Mouse (Mus musculus) large intestine, adult 2 months (tissue): ENCODE measurements at regions not wholly inside any gene's neighbourhood (a gene's known extent, or its start where the extent isn't known, plus 50 kb on each side); places are given as distances from the start of the nearest gene placed in this dataset.
A peak's percentile ranks its signal among the peaks of the same experiment; 100 is the strongest.

Experiments
- DNase-seq: peaks from one replicate; pipeline ENCODE4 v3.0.0-alpha.2; 2012; ENCODE audit warnings: low read depth, low spot score
- WGBS: fragments of 180-500 bp; shearing (Covaris S2); methylation state at CpG from one replicate; pipeline ENCODE4 v1.1.7; 2018; 5-methylcytosine and 5-hydroxymethylcytosine counted together

DNA sequence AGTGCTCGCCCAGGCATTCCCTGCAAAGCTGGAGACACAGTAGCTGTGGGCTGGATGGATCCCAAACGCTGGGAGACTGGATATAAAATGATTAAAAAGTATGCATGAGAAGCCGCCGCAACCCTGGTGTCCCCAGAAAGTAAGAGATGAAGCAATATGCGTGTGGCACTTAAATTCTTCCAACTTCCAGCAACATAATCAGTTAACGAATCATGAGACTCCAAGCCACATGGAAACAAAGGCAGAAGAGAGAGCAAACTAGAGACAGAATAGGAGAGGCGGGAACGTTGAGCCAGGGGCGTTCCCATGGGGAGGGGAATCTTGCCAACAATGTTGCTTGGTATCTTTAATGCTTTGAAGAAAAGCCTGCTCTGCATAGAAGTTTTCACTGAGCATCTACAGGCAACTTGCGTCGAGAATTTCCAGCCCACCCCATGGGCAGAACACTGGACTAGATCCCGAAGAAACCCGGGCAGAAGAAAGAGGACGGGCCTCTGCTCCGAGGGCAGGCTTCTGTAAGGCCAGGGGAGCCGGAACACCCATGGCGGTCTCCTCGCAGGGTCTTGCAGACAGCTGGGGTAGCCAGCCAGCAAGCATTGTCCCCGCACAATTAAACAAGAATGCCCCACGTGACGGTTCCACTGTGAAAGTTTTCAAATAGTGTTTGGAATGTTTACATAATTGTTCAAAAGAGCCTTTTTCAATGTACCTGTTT lies 333.7 kb downstream of the 3100002H09Rik start:
- DNase-seq: no peak
- WGBS: 6% methylated on average over 21 of the region's 21 CpGs

DNA sequence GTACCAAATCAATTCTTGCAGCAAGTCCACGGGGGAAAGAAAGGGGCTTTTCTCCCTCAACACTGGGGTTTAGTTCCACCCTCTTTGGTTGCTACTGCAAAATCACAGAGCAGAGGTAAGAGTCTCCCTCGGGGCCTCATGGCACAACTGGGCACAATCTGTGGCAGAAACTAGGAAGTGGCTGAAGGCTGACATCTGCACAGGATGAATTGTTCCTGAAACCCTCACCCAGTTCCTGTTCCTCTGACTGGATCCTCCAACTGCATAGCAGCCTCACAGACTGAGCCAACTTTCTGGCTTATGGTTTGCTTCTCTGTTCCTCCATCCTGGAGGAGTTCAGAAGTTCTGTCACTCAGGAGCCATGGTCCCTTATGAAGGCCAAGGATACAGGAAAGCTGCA lies 338.6 kb downstream of the 3100002H09Rik start:
- DNase-seq: no peak
- whole genome bisulfite sequencing: 58% methylated on average over 2 of the region's 2 CpGs

DNA sequence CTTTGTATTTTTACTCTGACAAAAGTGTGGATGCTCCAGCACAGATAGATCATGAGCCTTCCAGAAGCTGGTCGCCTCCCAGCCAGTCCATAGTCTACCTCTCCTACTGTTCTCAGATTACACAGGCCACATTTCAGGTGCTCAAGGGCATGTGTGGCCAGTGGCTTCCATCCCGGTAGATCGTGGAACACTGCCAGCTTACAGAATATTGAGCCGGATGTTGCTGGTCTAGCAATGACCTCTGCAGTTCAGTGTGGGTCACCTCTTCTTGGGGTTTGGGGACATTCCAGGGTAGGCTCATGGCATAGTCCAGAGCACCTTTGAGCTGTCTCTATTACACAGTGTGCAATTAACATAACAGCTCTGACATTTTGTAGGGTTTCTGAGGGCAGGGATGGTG lies 342.2 kb downstream of the 3100002H09Rik start:
- no peak for DNase-seq
- 62% methylated on average over 4 of the region's 4 CpGs for WGBS

DNA sequence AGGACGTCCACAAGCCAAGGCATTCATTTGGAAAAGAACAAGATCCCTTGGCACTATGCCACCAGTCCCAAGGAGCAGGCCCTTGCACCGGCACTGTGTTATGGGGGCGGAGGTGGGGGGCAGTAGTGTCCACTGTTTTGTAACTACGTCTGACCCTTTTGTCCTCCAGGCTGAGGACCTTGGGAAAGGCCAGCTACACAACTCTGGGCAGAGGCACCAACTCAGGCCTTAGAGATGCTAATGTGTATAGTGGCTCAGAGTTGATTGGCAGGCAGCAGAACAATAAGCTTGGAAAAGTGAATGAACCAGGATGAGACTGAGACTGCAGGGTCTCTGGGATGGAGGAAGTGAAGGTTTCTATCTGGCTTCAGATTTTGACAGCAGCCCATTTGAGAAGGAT lies 344.0 kb downstream of the 3100002H09Rik start:
- 53% methylated on average over 4 of the region's 4 CpGs for WGBS
- no peak for DNase-seq

DNA sequence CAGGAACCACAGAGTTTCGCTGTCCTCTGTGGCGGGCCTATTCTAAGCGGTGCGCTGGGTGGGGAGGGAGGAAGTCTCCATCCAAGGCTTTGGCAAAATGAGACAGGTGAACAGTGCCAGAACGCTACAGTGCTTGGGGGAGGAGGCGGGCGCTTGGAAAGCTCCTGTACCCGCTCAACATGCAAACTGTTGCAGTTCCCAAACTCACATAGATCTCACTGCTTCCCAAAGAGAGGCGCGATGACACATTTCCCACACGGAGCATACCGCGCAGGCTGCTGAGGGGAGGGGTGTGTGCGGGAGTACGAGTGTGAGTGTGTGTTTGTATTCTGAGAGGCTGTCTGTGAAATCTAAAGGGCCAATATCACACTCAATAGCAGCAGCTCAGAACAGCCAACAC lies 345.1 kb downstream of the 3100002H09Rik start:
- no peak for DNase-seq
- WGBS: 74% methylated on average over 15 of the region's 15 CpGs

DNA sequence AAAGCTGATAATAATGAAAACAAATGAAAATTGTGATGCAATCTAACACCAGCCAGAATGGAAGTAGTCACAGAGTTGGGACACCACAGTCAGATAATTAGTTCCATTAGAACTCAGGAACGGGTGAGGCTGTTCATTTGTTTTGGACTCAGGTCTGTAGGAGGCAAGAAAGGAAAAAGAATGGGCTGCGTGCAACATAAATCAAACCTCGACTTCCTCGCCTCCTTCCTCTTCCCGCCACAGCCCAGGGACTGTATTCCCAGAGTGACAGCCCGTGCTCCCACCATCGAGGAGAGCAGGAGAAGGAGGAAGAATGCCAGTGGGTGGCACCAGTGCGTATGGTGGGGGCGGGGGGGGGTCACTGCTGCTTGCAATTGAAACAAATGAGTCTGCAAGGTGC lies 339.2 kb upstream of the 4930535I16Rik start:
- no peak for DNase-seq
- 19% methylated on average over 9 of the region's 9 CpGs for WGBS

DNA sequence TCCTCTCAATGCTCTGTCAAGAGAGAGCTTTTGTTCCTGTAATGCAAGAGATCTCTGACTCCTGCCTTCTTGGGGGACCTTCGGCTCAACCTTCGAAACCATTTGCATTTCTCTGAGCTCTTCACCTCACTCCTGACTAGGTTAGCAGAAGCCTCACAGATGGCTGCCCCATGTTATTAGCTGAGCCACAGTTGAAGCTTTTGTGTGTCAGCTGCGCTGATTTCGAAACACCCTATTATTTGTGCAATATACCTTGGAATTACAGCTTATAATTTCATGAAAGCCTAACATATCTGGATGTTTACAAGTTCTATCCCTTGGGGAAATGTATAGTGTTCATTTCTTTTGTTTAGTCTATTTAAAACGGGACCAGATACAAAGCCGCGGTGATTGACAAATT lies 338.7 kb upstream of the 4930535I16Rik start:
- WGBS: 74% methylated on average over 7 of the region's 7 CpGs
- no peak for DNase-seq

DNA sequence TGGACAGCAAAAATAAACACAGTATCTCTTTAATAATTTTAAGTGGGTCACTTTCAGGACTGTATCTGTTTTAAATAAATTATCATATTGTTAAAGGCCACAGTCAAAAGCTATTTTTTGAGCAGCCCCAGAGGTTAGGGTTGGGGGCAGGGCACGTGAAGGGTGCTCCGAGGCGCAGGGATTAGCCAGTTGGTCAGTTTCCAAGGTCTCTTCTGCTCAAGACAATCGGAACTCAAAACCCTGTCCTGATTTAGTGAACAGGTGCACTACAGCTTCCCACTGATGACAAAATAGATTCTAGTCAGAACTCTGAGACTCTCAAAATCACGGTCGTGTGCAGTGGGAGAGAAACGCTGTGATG lies 337.3 kb upstream of the 4930535I16Rik start:
- DNase-seq: no peak
- WGBS: 67% methylated on average over 7 of the region's 7 CpGs

DNA sequence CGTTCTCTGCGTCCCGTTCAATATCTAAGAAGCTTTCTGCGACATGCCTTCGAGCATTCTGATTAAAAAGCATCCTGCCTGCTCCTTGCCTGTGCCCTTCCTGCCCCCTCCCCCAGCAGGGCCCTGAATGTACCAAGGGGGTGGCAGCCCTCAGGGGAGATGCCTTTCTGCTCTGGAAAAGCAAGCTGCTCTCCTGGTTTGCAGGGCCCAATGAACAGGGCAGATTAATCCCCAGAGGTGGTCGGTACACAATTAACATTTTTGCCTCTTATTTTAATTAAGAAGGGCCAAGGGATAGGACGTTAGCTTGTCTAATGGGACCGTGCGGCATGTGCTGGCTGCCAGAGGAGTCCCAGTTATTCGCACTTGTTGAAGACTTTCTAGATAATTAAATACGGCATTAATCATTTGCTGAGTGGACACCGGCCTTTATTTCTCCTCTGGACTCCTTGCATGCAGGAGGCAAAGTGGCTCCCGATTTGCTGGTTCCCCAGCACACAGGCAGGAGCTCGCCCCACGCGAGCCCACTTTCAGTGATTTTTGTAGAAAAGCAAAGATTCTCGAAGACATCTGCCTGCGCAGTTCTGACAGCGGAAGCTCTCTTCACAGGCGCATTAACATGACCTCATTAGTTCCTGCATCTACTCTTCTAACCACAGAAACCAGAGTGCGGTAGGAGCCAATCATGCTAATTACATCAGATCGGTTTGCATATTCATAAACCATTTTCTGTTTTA lies 336.8 kb upstream of the 4930535I16Rik start:
- no peak for DNase-seq
- 65% methylated on average over 22 of the region's 22 CpGs for WGBS

DNA sequence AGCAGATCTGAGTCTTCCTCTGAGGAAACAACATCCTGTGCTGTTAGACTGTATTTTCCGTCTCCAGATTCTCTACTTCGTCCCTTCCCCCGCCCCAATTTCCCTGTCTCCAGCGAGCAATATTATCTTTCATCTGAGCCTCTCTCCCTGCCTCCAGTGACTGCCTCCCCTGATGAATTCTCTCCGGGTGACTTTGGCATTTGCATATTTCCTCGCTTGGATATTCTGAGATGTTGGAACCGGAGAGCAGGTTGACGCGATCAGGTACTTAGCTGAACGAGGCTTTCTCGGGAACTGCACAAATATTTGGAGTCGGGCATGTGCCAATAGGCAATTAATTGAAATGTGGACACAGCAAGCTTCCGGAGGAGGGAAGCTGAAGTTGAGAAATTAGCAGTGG lies 323.8 kb upstream of the 4930535I16Rik start:
- 23% methylated on average over 13 of the region's 13 CpGs for WGBS
- DNase-seq: no peak

DNA sequence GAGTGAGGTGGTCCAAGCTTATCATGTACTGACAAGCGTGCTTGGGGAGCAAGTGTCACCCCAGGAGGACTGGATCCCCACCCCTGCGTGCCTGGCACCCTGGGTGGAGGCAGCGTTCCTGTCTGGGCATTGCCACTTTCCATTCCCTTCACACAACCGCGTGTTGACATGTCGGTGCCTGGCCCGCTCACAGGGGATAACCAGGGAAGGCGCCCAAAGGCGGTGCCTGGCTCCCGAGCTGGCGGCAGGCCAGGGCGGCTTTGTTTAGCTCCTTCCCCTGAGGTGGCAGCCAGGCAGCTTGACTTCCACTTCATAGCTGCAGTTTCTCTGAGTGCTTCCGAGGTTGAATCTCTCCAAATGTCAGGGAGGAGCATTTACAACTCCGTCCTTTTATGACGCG lies 318.7 kb upstream of the 4930535I16Rik start:
- WGBS: 28% methylated on average over 16 of the region's 16 CpGs
- DNase-seq: no peak

DNA sequence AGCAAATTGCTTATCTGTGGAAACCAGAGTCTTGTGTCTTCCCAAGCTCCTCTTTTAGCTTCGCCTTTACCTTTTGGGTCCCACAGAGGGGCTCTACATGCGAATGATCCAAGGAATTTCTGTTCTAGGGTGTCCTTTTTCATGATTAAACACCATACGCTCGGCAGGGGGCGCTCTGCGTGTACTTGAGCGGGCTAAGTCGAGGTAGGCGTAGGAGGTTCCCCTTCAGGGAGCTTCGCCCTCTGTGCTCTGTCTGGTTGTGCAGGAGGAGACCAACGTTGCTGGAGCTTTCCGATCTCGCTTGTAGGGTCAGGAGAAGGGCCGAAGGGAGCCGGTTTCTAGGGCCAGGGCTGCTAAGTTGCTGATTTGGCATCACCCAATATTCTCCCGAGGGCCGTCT lies 310.7 kb upstream of the 4930535I16Rik start:
- 10% methylated on average over 17 of the region's 17 CpGs for WGBS
- DNase-seq: peak; percentile 8

DNA sequence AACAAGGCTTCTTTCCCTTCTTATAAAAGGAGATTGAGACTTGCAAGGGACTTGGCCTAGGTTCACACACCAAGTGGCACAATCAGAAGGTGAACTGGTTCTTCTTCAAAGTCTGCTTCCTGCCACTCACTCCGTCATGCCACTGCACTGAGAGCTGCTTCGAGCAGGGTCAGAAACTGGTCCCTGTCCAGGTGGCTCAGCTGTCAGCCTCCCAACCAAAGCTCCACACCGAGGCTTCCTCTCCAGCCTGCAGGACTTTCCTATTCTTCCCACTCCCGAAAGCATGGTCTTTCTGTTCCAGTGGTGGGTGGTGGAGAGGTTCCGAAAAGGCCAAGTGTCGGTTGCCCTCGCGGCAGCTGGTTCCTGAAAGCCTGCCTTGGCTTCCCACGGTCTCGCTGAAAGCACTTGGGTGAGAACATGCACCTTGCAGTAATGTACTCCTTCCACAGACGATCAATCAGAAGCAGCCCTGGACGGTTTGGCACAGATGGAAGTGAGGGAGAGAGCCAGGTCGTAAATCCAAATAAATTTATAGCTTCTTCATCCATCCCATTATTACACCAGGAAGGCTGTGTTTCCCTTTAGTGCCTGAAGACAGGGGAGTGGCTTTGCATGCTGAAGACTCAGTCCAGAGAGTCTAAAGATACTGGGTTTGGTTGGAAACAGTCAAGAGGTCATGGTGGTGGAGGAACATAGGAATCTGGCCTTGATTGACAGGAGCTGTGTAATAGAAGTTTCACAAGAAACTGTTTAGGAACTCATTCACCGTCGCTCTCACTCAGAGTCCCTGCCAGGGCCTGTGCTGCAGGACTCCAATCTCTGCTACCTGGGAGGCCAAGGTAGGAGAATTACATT lies 306.1 kb upstream of the 4930535I16Rik start:
- WGBS: 62% methylated on average over 15 of the region's 15 CpGs
- DNase-seq: no peak

DNA sequence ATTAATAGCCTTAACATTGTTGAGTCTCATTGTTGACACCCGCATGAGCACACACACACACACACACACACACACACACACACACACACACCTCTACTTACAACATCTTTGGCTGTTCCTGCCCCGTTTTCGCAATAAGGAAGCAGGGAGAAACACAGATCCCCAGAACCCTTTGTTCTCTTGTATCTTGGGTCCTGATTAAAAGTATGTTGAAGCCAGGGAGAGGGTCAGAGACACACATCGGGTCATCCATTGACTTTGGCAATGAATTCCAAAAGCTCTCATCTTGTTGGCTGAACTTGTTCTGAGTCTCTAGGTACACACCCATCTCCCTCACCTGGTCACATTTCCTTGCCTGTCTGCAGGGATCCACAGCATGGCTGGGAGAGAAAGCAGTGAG lies 303.9 kb upstream of the 4930535I16Rik start:
- WGBS: 66% methylated on average over 4 of the region's 4 CpGs
- DNase-seq: no peak

DNA sequence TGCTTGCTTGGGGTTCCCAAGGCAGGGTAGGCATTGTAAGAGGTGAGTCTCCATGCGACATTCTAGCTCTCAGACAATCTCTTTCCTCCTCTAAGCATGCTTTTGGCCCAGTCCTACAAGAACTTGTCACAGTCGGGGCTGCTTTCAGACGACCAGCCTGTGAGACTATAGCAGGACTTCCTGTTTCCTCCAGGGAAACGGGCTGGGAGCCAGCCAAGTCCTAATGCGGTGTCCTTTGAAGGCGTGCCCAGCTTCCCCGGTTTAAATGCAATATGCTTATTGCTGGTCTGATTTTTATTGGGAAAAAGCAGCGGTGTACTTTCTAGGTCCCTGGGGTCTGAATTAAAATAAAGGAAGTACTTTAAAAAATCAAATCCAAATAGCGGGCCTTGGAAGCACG lies 299.4 kb upstream of the 4930535I16Rik start:
- DNase-seq: no peak
- 16% methylated on average over 10 of the region's 10 CpGs for WGBS

DNA sequence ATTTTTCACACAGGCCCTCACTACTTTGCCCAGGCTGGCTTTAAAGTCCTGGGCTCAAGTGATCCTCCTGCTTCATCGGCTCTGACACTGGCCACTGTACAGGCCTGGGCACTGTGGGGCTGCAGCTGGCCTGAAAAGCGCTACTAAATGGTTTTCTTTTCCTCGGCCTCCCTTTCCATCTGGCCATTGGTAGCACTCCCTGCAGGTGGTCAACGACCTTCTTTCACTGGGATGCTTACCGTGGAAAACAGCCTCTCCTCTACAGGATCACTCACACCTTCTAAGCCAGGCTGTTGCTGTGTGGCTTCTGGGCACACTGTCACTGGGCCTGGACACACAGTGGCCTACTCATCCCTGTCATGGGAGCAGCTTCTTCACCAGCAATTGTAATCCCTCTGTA lies 298.5 kb upstream of the 4930535I16Rik start:
- 66% methylated on average over 5 of the region's 5 CpGs for WGBS
- no peak for DNase-seq

DNA sequence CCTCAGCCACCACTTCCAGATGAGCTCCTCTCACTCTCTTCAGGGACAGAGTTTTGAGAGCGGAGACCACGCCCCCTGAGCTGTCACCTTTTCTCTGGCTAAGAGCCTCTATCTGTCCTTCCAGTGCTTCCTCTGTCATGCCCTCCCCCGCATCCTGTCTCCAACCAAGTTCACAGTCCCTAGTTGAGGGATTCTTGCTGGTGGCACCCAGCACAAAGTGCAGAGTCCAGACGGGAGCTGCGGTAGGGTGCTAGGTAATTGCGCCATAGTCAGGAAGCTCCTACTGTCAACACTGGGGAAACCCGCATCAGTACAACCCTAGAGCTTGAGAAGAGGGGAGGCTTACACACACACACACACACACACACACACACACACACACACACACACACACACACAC lies 297.3 kb upstream of the 4930535I16Rik start:
- DNase-seq: no peak
- 56% methylated on average over 7 of the region's 7 CpGs for WGBS

DNA sequence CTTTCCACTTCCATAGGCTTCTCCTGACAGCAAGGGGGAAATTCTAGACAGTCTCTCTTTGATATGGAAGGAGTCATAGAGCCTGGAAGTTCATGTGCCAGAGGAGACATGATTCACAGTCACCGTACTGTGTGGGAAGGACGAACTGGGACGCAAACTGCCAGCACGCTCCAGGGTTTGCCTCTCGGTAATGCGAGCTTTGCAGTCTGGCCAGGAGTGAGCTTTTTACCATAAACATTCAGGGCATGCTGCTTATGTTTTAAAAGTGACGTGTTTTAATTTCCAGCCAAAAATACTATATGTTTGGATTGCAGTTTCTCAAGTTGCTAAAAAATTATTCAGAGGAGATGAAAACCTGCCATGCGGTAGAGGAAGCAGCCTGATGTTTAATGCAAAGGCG lies 292.3 kb upstream of the 4930535I16Rik start:
- WGBS: 70% methylated on average over 9 of the region's 9 CpGs
- no peak for DNase-seq

DNA sequence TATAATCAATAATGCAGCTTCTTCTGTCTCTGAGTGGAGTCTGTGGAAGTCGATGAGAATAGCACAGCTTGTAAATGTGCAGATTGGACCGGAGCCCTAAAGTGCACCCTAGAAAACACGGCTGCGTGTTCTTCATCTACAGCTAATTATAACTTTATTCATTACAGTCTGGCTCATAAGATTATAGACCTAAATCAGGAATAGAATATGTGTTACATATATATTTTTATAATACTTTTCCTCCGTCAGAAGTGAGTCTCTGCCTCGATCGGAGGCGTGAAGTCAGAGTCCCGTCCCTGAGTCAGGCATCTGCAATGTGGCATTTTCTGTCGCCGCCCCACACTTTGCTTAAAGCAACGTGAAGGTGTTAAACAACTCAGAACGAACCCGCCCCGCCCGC lies 288.7 kb upstream of the 4930535I16Rik start:
- WGBS: 67% methylated on average over 16 of the region's 16 CpGs

DNA sequence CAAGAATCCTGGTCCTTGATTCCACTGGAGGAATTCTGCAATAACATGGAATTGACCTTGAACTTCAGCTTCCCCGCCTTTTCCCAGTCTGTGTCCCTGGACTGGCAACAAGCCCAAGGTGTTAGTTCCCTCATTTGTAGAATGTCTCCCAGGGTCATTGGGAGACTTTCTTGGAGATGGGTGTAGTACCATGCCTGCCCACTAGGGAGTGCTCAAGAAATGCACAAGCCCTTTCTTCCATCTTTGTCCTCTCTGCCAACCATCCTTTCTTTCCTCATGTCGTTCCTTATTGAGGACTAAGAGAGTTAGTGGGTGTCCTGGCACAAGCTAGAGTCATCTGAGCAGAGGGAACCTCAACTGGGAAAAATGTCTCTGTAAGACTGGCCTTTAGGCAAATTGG lies 285.9 kb upstream of the 4930535I16Rik start:
- no peak for DNase-seq
- 64% methylated on average over 2 of the region's 2 CpGs for WGBS

More for the DNA sequence above, 288.7 kb upstream of the 4930535I16Rik start:
- DNase-seq: no peak
